Mouse (Mus musculus): ENCODE measurements around the gene Ripor2. TPM values are rescaled to one million over a fixed set of nuclear protein-coding genes. Genes with fewer than 3 reads are reported as not detected.
A peak's percentile ranks its signal among the peaks of the same experiment; 100 is the strongest.

Ripor2 gene
- polyA plus RNA-seq, 1 experiment = not detected

- Histone ChIP-seq H3K4me1 (ENCODE audit: control insufficient read depth, insufficient read depth, low read length) (no peaks in the 10 kb centered on the region), H3K27ac (ENCODE audit: insufficient read depth, low read depth, low read length) (no peak overlapping the region), H3K4me3 (ENCODE audit: insufficient read depth, low read depth, low read length) (no peak overlapping the region)
- no peak for TF ChIP-seq CTCF (IDR thresholded peaks at IDR 0.05; ENCODE audit: insufficient read depth, low read depth, low read length)
- no peak for TF ChIP-seq POLR2A (IDR thresholded peaks at IDR 0.05; ENCODE audit: insufficient read depth, low read depth, low read length)
- 89% methylated on average over 4 of the region's 4 CpGs for WGBS
These were observed 116.8 kb downstream of the Ripor2 start for GRCm38 (mm10) chr13:24698746-24699145.

GRCm38 (mm10) chr13:24702128-24702527, 120.1 kb downstream of the Ripor2 start:
- Histone ChIP-seq H3K4me3 (ENCODE audit: insufficient read depth, low read depth, low read length) (no peak overlapping the region), H3K4me1 (ENCODE audit: control insufficient read depth, insufficient read depth, low read length) (no peaks in the 10 kb centered on the region), H3K27ac (ENCODE audit: insufficient read depth, low read depth, low read length) (no peak overlapping the region)
- 89% methylated on average over 5 of the region's 5 CpGs for WGBS
- TF ChIP-seq POLR2A (IDR thresholded peaks at IDR 0.05; ENCODE audit: insufficient read depth, low read depth, low read length) = no peak
- no peak for TF ChIP-seq CTCF (IDR thresholded peaks at IDR 0.05; ENCODE audit: insufficient read depth, low read depth, low read length)

GRCm38 (mm10) chr13:24709656-24710396, 127.8 kb downstream of the Ripor2 start:
- WGBS = 71% methylated on average over 12 of the region's 12 CpGs
- Histone ChIP-seq H3K4me1 (ENCODE audit: control insufficient read depth, insufficient read depth, low read length) (no peaks in the 10 kb centered on the region), H3K4me3 (ENCODE audit: insufficient read depth, low read depth, low read length) (no peak overlapping the region), H3K27ac (ENCODE audit: insufficient read depth, low read depth, low read length) (no peak overlapping the region)
- no peak for TF ChIP-seq POLR2A (IDR thresholded peaks at IDR 0.05; ENCODE audit: insufficient read depth, low read depth, low read length)
- TF ChIP-seq CTCF (IDR thresholded peaks at IDR 0.05; ENCODE audit: insufficient read depth, low read depth, low read length) = no peak

- H3K4me3 ChIP-seq (ENCODE audit: insufficient read depth, low read depth, low read length) = no peak overlapping the region
- H3K27ac ChIP-seq (ENCODE audit: insufficient read depth, low read depth, low read length) = no peak overlapping the region
- TF ChIP-seq POLR2A (IDR thresholded peaks at IDR 0.05; ENCODE audit: insufficient read depth, low read depth, low read length) (no peak), CTCF (IDR thresholded peaks at IDR 0.05; ENCODE audit: insufficient read depth, low read depth, low read length) (no peak)
- 46% methylated on average over 7 of the region's 7 CpGs for WGBS
- no peaks in the 10 kb centered on the region for H3K4me1 ChIP-seq (ENCODE audit: control insufficient read depth, insufficient read depth, low read length)
These were observed 129.0 kb downstream of the Ripor2 start for GRCm38 (mm10) chr13:24710968-24711367.

- no peak overlapping the region for H3K4me3 ChIP-seq (ENCODE audit: insufficient read depth, low read depth, low read length)
- 82% methylated on average over 7 of the region's 7 CpGs for WGBS
- TF ChIP-seq POLR2A (IDR thresholded peaks at IDR 0.05; ENCODE audit: insufficient read depth, low read depth, low read length) (no peak), CTCF (IDR thresholded peaks at IDR 0.05; ENCODE audit: insufficient read depth, low read depth, low read length) (no peak)
- no peaks in the 10 kb centered on the region for H3K4me1 ChIP-seq (ENCODE audit: control insufficient read depth, insufficient read depth, low read length)
- no peak overlapping the region for H3K27ac ChIP-seq (ENCODE audit: insufficient read depth, low read depth, low read length)
These were observed 130.7 kb downstream of the Ripor2 start for GRCm38 (mm10) chr13:24712581-24713130.

- no peak for TF ChIP-seq POLR2A (IDR thresholded peaks at IDR 0.05; ENCODE audit: insufficient read depth, low read depth, low read length)
- TF ChIP-seq CTCF (IDR thresholded peaks at IDR 0.05; ENCODE audit: insufficient read depth, low read depth, low read length) = peak; percentile 81
- Histone ChIP-seq H3K27ac (ENCODE audit: insufficient read depth, low read depth, low read length) (no peak overlapping the region), H3K4me1 (ENCODE audit: control insufficient read depth, insufficient read depth, low read length) (no peaks in the 10 kb centered on the region), H3K4me3 (ENCODE audit: insufficient read depth, low read depth, low read length) (peak overlapping the region; percentile 19; the same call in 1 of the 2 replicates)
- 7% methylated on average over 16 of the region's 16 CpGs for WGBS
These were observed 131.5 kb downstream of the Ripor2 start for GRCm38 (mm10) chr13:24713434-24714000.

GRCm38 (mm10) chr13:24714360-24714885, 132.4 kb downstream of the Ripor2 start:
- no peak overlapping the region for H3K4me3 ChIP-seq (ENCODE audit: insufficient read depth, low read depth, low read length)
- no peaks in the 10 kb centered on the region for H3K4me1 ChIP-seq (ENCODE audit: control insufficient read depth, insufficient read depth, low read length)
- H3K27ac ChIP-seq (ENCODE audit: insufficient read depth, low read depth, low read length) = no peak overlapping the region
- no peak for TF ChIP-seq POLR2A (IDR thresholded peaks at IDR 0.05; ENCODE audit: insufficient read depth, low read depth, low read length)
- TF ChIP-seq CTCF (IDR thresholded peaks at IDR 0.05; ENCODE audit: insufficient read depth, low read depth, low read length) = no peak
- 77% methylated on average over 9 of the region's 9 CpGs for WGBS

GRCm38 (mm10) chr13:24715601-24716000, 133.6 kb downstream of the Ripor2 start:
- no peaks in the 10 kb centered on the region for H3K4me1 ChIP-seq (ENCODE audit: control insufficient read depth, insufficient read depth, low read length)
- no peak overlapping the region for H3K27ac ChIP-seq (ENCODE audit: insufficient read depth, low read depth, low read length)
- TF ChIP-seq POLR2A (IDR thresholded peaks at IDR 0.05; ENCODE audit: insufficient read depth, low read depth, low read length) (no peak), CTCF (IDR thresholded peaks at IDR 0.05; ENCODE audit: insufficient read depth, low read depth, low read length) (no peak)
- 72% methylated on average over 5 of the region's 5 CpGs for WGBS
- H3K4me3 ChIP-seq (ENCODE audit: insufficient read depth, low read depth, low read length) = no peak overlapping the region

- TF ChIP-seq POLR2A (IDR thresholded peaks at IDR 0.05; ENCODE audit: insufficient read depth, low read depth, low read length) (no peak), CTCF (IDR thresholded peaks at IDR 0.05; ENCODE audit: insufficient read depth, low read depth, low read length) (no peak)
- Histone ChIP-seq H3K4me3 (ENCODE audit: insufficient read depth, low read depth, low read length) (no peak overlapping the region), H3K27ac (ENCODE audit: insufficient read depth, low read depth, low read length) (no peak overlapping the region), H3K4me1 (ENCODE audit: control insufficient read depth, insufficient read depth, low read length) (no peaks in the 10 kb centered on the region)
- WGBS = 91% methylated on average over 9 of the region's 9 CpGs
These were observed 134.5 kb downstream of the Ripor2 start for GRCm38 (mm10) chr13:24716441-24716840.
